Mouse (Mus musculus): Measurements from ENCODE around the gene Gfra4.

- no peak for TF ChIP-seq CTCF (IDR thresholded peaks at IDR 0.05; ENCODE audit: insufficient read depth, low read depth, low read length)
- no peak for TF ChIP-seq POLR2A (IDR thresholded peaks at IDR 0.05; ENCODE audit: insufficient read depth, low read depth, low read length)
Observed at GRCm38 (mm10) chr2:131088581-131088980, 45.7 kb upstream of the Gfra4 start.
